Mouse (Mus musculus) layer of hippocampus, adult 2 months (tissue): ENCODE measurements around the gene Tpm1. TPM values are rescaled to one million over a fixed set of nuclear protein-coding genes. Genes with fewer than 3 reads are reported as not detected.

ENCODE experiments used
- DNase-seq, 2 experiments: peaks; one replicate each; pipeline ENCODE4 v3.0.0; 2022; ENCODE audit warnings: low spot score in 2 of 2
- H3K27ac ChIP-seq: fragments of 200-600 bp; 2 replicates; pipeline ENCODE4 v1.8.1; 2022
- H3K4me3 ChIP-seq: fragments of 200-600 bp; 2 replicates; pipeline ENCODE4 v1.8.1; 2022; ENCODE audit warnings: mild to moderate bottlenecking
- CTCF ChIP-seq: fragments of 200-600 bp; conservative IDR thresholded peaks from 2 replicates; pipeline ENCODE4 v1.8.1; 2022; ENCODE audit warnings: antibody characterized with exemption, mild to moderate bottlenecking, moderate library complexity
- total RNA-seq, 2 experiments: library from RNA; stranded (reverse); gene quantifications; 2 replicates each; pipeline ENCODE4 v1.2.3; 2021

Gene Tpm1
- total RNA-seq, 2 experiments from 2014 or later, result 213 to 215 TPM

DNA sequence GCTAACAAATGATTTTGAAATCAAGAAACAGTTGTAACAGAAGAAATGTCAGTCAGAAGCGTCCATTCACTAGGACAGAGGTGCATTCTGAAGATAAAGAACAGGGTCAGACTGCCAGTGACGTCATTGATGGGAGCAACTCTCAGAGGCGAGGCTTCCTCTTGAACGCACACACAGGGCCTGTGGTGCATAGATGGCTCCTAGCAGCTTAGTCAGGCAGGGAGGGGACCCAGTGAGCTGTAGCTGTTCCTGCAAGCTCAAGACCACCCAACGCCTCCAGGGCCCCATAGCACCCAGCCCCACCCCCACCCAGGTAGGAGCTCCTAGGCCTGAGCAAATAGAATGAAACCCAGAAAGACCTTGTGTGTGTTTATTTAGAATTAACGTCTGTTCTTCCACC lies 21.9 kb upstream of the Tpm1 start:
- TF ChIP-seq CTCF, result no peak
- no peak for DNase-seq
- no peak overlapping the region for H3K4me3 ChIP-seq
- H3K27ac ChIP-seq, result no peak overlapping the region

DNA sequence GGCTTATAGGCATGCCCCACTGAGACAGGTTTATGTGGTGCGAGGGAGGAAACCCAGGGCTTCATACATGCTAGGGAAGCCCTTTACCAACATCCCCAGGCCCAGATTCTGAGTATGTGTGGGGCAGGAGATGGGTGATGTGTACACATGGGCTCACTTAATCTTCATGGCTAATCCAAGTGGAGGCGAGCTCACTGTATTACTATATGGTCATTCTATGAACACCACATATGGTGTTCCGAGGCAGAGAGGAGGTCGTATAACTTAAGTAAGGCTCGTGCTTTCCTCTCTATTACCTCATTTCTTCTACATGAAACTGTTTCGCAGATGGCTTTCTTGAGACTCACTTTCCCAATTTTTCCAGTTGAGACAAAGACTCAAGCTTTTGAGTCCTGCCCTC lies 17.4 kb upstream of the Tpm1 start:
- no peak for TF ChIP-seq CTCF
- Histone ChIP-seq H3K4me3 (no peak overlapping the region), H3K27ac (no peak overlapping the region)
- DNase-seq, result no peak

DNA sequence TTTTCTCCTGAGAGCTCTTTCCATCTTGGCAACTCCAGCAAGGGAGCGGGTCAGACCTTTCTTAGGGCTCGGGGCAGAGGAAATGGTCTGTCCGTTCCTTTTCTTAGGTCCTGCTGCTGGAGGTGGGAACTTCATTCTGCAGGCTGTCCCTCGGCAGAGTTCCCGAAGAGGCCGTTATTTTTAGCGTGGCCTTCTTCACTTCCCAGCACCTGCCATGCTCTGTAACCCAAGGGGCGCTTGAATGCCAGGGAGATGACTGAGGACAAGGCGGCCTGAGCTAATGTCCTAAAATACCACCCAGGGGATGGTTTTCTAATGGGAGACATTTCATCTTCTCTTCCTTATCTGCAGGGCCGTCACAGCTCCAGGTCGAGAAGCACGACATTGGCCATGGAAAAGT lies 10.5 kb upstream of the Tpm1 start:
- Histone ChIP-seq H3K4me3 (no peak overlapping the region), H3K27ac (no peak overlapping the region)
- TF ChIP-seq CTCF, result no peak
- no peak for DNase-seq

DNA sequence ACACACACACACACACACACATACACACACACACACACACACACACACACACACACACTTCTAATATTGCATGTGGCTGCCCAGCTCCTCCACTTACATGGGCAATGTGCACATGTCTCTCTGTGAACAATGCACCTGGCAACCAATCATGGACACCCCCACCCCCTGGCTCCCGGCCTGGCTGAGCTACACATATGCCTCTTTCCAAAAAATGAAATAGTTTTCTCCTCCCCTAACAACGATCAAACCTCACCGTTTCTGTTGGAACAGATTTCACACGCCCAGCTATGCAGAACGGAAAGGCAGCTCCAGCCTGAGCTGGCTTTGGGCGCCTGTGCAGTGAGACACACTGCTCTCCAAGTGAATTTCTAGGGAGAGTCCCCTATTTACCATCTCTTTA lies 9.2 kb upstream of the Tpm1 start:
- Histone ChIP-seq H3K27ac (peak overlapping the region; percentile 83), H3K4me3 (no peak overlapping the region)
- TF ChIP-seq CTCF, result no peak
- peak; percentile 81 for DNase-seq

DNA sequence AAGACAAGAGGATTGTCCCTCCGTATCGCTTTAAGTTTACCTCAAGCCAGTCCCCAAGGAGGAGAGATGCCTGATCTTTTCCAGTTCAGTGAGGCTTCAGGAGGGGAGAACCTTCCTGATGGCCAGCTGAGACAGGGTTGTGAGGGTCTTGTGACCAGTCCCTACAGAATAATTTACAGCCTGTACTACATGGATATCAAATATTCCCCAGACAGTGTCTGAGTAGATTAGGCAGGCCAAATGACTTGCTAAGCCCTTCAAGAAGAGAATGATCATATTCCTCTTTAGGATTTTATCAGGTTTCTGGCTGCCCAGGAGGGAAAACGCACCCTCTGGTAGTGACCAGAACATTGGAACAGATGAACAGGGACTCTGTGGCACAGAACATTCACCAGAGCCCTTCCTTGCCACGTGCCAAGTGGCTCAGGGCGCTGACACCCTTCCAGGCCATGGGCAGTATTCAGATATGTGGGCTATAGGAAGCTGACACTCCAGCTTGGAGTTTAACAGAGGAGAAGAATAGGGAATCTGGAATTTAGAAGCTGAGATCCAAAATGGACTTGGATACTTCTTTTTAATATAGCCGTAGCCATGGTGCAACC lies 1.6 kb upstream of the Tpm1 start:
- Histone ChIP-seq H3K4me3 (no peak overlapping the region), H3K27ac (no peak overlapping the region)
- no peak for TF ChIP-seq CTCF
- no peak for DNase-seq

DNA sequence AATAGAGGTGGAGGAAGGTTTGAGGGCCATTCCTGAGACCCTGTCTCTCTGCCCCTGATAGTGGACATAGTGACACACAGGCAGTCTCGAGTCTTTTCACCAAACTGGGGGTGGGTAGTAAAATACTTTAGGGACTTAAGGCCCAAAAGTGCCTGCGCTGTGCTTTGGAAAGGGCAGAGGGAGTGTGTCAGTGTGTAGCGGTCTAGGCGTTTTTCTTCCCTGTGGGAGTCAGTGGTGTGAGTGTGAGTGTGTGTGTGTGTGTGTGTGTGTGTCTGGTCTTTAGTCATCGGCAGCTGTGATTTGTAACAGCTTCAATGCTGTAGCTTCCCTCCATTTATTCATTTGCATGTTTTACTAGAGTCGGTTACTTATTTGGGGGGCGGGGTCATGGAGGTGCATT lies 630 bp upstream of the Tpm1 start:
- Histone ChIP-seq H3K4me3 (peak overlapping the region; percentile 62; the same call in 1 of the 2 replicates), H3K27ac (peak overlapping the region; percentile 85)
- no peak for TF ChIP-seq CTCF
- DNase-seq, result no peak

DNA sequence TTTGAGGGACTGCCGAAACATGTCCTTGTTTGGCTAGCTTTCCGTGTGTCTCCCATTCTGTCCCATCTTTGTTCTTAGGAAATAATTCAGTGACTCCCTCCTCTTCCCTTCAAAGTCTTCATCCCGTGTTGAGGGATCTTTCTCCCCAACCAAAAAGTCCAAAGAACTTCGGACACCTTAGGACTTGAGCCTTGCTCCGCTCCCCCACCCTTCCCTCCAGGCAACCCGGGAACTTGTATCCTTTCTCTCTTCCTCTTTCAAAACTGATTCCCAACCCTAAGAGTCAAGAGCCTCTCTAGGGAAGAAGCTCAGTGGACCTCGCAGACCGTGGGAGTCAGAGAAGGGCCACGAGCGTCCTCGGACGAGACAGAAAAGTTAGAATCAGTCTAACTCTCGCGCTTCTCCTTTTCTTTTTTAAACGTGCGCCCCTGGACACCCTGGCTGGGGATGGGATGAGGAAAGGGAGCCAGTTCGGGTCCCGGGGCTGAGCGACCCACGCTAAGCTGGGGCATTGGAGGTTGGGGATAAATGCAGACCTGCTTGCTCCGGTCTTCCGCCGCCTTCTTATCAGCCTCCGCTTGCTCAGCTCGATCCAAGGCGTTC lies 622 bp downstream of the Tpm1 start:
- Histone ChIP-seq H3K4me3 (peak overlapping the region; percentile 62), H3K27ac (peak overlapping the region; percentile 85)
- TF ChIP-seq CTCF, result no peak
- no peak for DNase-seq

DNA sequence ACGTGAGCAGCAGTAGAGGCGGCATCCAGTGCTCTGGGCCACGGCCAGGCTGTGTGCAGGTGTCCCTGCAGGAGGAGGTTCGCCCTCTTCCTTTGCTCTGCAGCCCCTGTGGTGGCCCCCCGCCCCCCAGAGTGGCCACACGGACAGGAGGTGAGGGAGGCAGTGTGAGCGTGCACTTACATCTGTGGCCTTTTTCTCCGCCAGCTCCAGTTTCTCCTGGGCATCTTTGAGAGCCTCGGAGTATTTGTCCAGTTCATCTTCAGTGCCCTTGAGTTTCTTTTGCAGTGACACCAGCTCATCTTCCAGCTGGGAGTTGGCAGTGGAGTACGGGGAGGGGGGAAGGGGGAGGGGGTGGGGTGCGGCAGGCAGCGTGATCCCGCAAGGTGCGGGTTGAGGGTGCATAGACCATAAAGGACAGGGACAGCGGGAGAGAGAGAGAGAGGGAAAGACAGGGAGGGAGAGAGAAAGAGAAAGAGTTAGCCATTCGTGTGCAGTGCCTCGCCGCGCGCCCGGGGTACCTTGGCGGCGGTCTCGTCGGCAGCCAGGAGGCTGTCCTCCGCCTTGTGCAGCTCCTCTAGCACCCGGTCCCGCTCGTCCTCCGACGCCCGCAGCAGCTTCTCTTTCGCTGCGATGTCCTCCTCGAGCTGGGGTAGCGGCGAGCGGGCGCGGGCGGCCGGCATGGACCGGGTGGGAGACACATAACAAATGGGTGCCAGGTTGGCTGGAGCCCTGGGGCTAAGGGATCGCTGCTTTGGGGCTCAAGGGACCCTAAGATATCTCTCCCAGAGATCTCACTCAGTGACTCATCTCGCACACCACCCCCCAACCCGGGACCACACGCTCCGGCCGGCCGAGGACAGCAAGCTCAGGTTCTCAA lies 1.4 kb downstream of the Tpm1 start:
- TF ChIP-seq CTCF, result no peak
- no peak for DNase-seq
- H3K4me3 ChIP-seq, result peak overlapping the region; percentile 62
- H3K27ac ChIP-seq, result peak overlapping the region; percentile 85

DNA sequence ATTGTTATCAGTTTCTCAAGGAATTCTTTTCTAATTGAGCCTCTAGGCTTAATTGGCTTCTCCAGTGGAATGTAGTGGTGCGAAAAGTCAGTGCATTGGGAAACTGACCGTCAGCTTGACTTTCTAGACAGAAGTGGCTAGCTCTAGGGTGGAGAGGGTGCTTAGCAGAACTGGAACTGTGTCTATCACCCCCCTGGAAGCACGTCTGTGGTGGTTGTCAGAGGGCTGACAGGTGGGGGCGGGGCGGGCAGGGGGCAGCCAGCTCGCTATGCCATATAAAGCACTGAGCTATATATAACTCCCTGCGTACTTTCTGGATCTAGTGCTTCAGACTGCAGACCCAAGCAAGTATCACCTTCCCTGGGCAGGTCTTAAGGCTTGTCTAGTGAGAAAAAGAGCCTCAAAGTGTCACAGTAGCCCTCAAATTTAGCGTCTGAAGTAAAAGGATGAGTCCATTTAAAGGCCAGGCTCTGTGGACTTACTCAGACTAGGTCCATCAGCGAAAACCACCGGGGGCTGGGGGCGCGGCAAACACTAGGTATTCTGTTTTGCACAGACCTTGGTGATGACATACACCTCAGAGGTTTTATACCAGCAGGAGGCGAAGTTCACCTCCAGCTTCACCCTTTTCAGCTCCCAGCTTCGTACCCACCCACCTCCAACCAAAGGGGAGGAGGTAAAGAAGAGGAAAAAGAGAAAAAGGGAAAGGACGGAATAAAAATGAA lies 2.2 kb downstream of the Tpm1 start:
- Histone ChIP-seq H3K27ac (peak overlapping the region; percentile 85; the same call in 1 of the 2 replicates), H3K4me3 (peak overlapping the region; percentile 62)
- DNase-seq, result no peak
- peak; percentile 57 for TF ChIP-seq CTCF

DNA sequence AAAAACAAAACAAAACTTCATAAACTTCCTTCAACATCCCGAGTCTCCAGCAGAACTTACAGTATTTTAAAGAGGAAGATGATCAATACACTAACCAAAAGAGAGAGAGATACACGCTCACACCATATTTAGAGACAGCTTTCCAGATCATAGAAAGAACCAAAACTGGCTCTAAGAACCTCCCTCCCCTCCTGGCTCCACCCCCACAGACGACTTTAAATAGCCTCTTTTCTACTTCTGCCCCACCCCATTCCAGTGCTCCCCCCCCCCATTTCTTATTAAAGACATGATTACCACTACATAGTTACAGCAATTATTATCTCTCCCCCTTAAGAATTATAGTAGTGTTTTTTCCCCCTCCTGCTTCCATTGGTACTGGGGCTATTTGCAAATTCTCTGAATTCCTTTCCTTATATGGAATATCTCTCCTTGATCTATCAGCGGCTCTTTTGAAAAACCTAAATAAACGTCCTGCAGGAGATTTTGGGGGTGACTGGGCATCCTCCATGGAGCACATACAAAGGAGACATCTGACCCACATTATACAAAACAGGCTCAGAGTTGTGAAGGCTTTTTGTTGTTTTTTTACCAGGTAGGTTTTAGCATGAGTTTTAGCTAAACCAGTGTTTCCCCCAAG lies 3.1 kb downstream of the Tpm1 start:
- no peak overlapping the region for H3K27ac ChIP-seq
- TF ChIP-seq CTCF, result no peak
- H3K4me3 ChIP-seq, result no peak overlapping the region; the same call in 1 of the 2 replicates
- DNase-seq, result no peak

DNA sequence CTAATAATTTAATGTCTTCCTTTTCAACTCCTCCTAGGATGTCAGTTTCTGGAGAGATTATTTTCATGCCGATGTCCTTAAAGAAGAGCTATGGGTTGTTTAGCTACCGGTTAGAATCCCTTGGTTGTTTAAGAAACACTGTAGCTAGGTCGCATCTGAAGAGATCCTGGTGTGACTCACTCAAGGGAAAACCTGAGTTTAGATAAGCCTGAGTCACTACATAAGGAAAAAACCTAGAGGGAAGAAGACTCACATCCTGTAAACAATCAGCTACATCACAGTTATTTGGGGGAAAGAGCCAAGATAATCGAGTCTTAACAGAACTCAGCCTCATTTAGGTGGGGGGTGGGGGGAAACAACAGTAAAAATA lies 3.9 kb downstream of the Tpm1 start:
- no peak for TF ChIP-seq CTCF
- Histone ChIP-seq H3K27ac (peak overlapping the region; percentile 68), H3K4me3 (no peak overlapping the region; the same call in 1 of the 2 replicates)
- DNase-seq, result no peak

DNA sequence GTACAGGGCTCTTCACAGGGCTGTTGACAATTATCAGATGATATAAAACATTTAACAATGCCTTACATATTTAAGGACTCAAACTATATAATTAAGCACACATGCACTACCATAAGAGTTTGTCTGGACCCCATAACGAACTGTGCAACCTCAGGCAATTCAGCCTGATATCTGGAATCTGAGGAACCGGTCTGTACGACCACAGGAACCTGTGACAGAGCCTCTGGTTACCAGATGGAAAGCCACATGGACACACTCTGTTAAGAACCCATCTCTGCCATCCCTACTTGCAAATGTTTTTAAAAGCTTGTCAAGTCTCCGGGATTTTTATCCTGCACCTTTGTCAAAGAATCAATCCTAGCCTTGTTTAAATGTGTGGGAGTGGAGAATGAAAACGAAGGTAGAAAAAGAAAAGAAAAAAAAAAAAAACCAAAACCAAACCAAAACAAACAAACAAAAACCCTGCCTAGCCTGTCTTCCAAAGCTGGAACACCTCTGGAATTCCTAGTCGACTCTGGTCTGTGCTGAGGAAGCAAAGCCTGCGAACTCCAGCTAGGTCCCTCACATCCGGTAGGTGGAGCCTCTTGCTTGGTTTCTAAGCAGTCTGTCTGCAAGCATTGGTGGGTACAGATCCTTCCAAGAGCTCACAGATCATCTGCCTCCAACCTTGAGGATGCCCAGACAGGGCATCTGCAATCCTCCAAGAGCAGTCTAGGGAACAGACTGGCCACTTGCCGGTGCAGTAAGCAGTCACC lies 4.5 kb downstream of the Tpm1 start:
- TF ChIP-seq CTCF, result peak; percentile 88
- Histone ChIP-seq H3K27ac (peak overlapping the region; percentile 75), H3K4me3 (no peak overlapping the region; the same call in 1 of the 2 replicates)
- peak; percentile 72 to 74 for DNase-seq
